Mouse (Mus musculus): ENCODE results near the gene Olfr826. TPM values are rescaled to one million over a fixed set of nuclear protein-coding genes. Genes with fewer than 3 reads are reported as not detected.
"Not testable (repeated sequence)": the region's sequence is repeated elsewhere in the genome, so short reads cannot be mapped to it uniquely, and the experiment has no call there.

The Olfr826 gene
- polyA plus RNA-seq, 1 experiment from 2014 or later, result not detected

DNA sequence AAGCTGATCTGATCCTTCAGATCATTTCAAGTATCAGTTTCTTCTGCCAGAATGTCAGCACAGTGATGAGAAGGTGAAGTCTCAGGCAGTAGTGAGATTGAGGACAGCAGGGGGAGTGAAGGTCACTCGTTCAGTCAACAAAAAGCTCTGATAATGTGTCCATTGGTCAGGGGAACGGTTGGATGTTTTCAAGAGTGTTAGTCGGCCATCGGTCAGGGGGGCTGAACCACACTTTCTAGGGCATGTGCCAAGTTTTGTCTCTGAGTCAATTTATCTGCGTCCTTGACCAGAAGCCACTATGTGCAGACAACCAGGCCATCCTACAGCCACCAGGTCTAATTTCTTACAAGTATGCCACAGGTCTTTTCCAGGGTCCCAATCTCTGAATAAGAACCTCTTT is 41.5 kb downstream of the Olfr826 start:
- not testable (repeated sequence) for H3K36me3 ChIP-seq (ENCODE audit: control insufficient read depth, insufficient read depth, low read length); H3K27ac ChIP-seq (ENCODE audit: low read depth, low read length); H3K4me3 ChIP-seq (ENCODE audit: low read depth, low read length); H3K9me3 ChIP-seq (replicated peaks; ENCODE audit: control insufficient read depth, low read length); ATAC-seq (replicated peaks; ENCODE audit: insufficient number of reproducible peaks, low FRiP score, low TSS enrichment); H3K4me1 ChIP-seq (ENCODE audit: control insufficient read depth, insufficient read depth, low read length); H3K27me3 ChIP-seq (ENCODE audit: control insufficient read depth, insufficient read depth, low read length); H3K4me2 ChIP-seq; H3K9ac ChIP-seq (ENCODE audit: low read depth, low read length)
- 67% methylated on average over 5 of the region's 5 CpGs for WGBS (ENCODE audit: insufficient replicate concordance)

DNA sequence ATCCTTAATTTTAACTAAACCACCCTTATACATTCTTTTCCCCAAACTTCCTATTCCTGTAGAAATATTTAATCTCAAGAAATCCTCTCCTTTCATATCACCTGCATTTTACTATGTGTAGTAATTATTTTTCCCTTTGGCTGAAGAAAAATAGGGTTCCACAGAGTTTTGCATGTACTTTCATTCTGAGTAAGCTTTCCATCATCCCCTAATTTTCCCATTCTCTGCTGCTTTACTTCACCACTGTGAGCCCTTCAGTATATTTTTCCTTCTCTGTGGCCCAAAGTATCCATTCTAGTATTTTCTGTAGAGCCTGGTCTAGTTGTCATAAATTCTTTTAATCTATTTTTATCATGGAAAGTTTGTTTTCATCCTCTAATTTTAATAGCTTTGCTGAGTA is 49.2 kb downstream of the Olfr826 start:
- Histone ChIP-seq H3K9me3 (replicated peaks; ENCODE audit: control insufficient read depth, low read length) (no peaks in the 10 kb centered on the region), H3K4me1 (ENCODE audit: control insufficient read depth, insufficient read depth, low read length) (no peaks in the 10 kb centered on the region), H3K4me2 (no peak overlapping the region), H3K27me3 (ENCODE audit: control insufficient read depth, insufficient read depth, low read length) (no peaks in the 10 kb centered on the region), H3K36me3 (ENCODE audit: control insufficient read depth, insufficient read depth, low read length) (no peaks in the 10 kb centered on the region), H3K9ac (ENCODE audit: low read depth, low read length) (no peak overlapping the region), H3K27ac (ENCODE audit: low read depth, low read length) (no peak overlapping the region), H3K4me3 (ENCODE audit: low read depth, low read length) (no peak overlapping the region)
- ATAC-seq (replicated peaks; ENCODE audit: insufficient number of reproducible peaks, low FRiP score, low TSS enrichment), result no peak

DNA sequence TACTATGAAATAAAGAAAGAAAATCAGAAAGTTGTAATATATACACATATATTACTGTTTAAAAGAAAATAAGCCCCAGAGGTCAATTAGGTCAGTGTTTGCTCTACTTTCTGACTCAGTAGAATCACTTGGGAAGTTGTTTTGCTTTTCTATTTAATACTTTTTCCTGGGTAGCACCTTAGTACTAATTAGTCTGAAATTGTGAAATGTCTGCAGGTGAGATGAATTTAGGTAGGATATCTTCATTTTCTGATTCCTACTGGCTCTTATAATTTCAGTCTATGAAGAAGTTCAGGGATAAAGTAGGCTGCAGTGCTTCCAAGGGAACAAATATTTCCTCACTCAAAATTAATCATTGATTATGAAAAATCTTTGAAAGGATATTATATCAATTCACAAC is 54.1 kb downstream of the Olfr826 start, which contains the start of gene Olfr824:
TSS of gene Olfr824 (minus strand) at position 101 of the 400 bp plus-strand sequence.
- H3K4me3 ChIP-seq (ENCODE audit: low read depth, low read length); H3K4me2 ChIP-seq; H3K27ac ChIP-seq (ENCODE audit: low read depth, low read length); H3K27me3 ChIP-seq (ENCODE audit: control insufficient read depth, insufficient read depth, low read length); H3K36me3 ChIP-seq (ENCODE audit: control insufficient read depth, insufficient read depth, low read length); H3K9me3 ChIP-seq (replicated peaks; ENCODE audit: control insufficient read depth, low read length); H3K9ac ChIP-seq (ENCODE audit: low read depth, low read length); ATAC-seq (replicated peaks; ENCODE audit: insufficient number of reproducible peaks, low FRiP score, low TSS enrichment); H3K4me1 ChIP-seq (ENCODE audit: control insufficient read depth, insufficient read depth, low read length): not testable (repeated sequence)

Other genes with a start within 250 kb of the Olfr826 start
- gene Olfr818, start 235.1 kb downstream of the Olfr826 start, polyA plus RNA-seq (2014; fragmentation: Nextera tagmentation; extraction: Ambion mirVana), result not detected in 2 replicates
- not detected in 2 replicates for gene Olfr819, start 216.9 kb downstream of the Olfr826 start, polyA plus RNA-seq (2014; fragmentation: Nextera tagmentation; extraction: Ambion mirVana)
- not detected in 2 replicates for gene Olfr247, start 208.0 kb downstream of the Olfr826 start, polyA plus RNA-seq (2014; fragmentation: Nextera tagmentation; extraction: Ambion mirVana)
- gene Gm10310, start 199.1 kb downstream of the Olfr826 start, polyA plus RNA-seq (2014; fragmentation: Nextera tagmentation; extraction: Ambion mirVana), result not detected in 2 replicates
- gene Olfr820, start 171.6 kb downstream of the Olfr826 start, polyA plus RNA-seq (2014; fragmentation: Nextera tagmentation; extraction: Ambion mirVana), result not detected in 2 replicates
- not detected in 2 replicates for gene Olfr821, start 153.8 kb downstream of the Olfr826 start, polyA plus RNA-seq (2014; fragmentation: Nextera tagmentation; extraction: Ambion mirVana)
- gene Olfr822, start 113.0 kb downstream of the Olfr826 start, polyA plus RNA-seq (2014; fragmentation: Nextera tagmentation; extraction: Ambion mirVana), result not detected in 2 replicates
- not detected in 2 replicates for gene Olfr823, start 68.8 kb downstream of the Olfr826 start, polyA plus RNA-seq (2014; fragmentation: Nextera tagmentation; extraction: Ambion mirVana)
- not detected in 2 replicates for gene Olfr824, start 54.2 kb downstream of the Olfr826 start, polyA plus RNA-seq (2014; fragmentation: Nextera tagmentation; extraction: Ambion mirVana)
- not detected in 2 replicates for gene Olfr825, start 17.4 kb downstream of the Olfr826 start, polyA plus RNA-seq (2014; fragmentation: Nextera tagmentation; extraction: Ambion mirVana)
- gene Olfr827, start 30.2 kb upstream of the Olfr826 start, polyA plus RNA-seq (2014; fragmentation: Nextera tagmentation; extraction: Ambion mirVana), result not detected in 2 replicates
- gene Neurod4, start 96.1 kb upstream of the Olfr826 start, polyA plus RNA-seq (2014; fragmentation: Nextera tagmentation; extraction: Ambion mirVana), result not detected in 2 replicates
- gene Tespa1, start 138.7 kb upstream of the Olfr826 start, polyA plus RNA-seq (2014; fragmentation: Nextera tagmentation; extraction: Ambion mirVana), result 0.46 TPM in 1 of 2 replicates, not detected in the other
- gene Vmn2r84, start 210.1 kb upstream of the Olfr826 start, polyA plus RNA-seq (2014; fragmentation: Nextera tagmentation; extraction: Ambion mirVana), result 0.01 TPM in 1 of 2 replicates, not detected in the other
- gene Vmn2r85, start 245.5 kb upstream of the Olfr826 start, polyA plus RNA-seq (2014; fragmentation: Nextera tagmentation; extraction: Ambion mirVana), result not detected in 2 replicates

All from heart, embryonic 11.5 days (tissue).